Mouse (Mus musculus) intestine, embryonic 14.5 days (tissue): ENCODE data around the gene Ager. TPM values are rescaled to one million over a fixed set of nuclear protein-coding genes. Genes with fewer than 3 reads are reported as not detected.
A peak's percentile ranks its signal among the peaks of the same experiment; 100 is the strongest.

ENCODE experiments used
- ATAC-seq: fragments of 200-750 bp; cut with Nextera tagmentation; replicated peaks from 2 replicates; pipeline ENCODE4 v1.8.0; 2017; ENCODE audit warnings: low read depth, moderate number of reproducible peaks, moderate TSS enrichment, moderate library complexity; ENCODE audit not compliant: low FRiP score, low TSS enrichment
- DNase-seq: peaks from one replicate; pipeline ENCODE4 v3.0.0-alpha.2; 2018; ENCODE audit warnings: low spot score
- H3K27ac ChIP-seq: fragments of 300-500 bp; sonication (generic); 2 replicates; pipeline ENCODE4 v1.5.1; 2014; ENCODE audit warnings: low read depth, mild to moderate bottlenecking, control low read depth
- H3K27me3 ChIP-seq: fragments of 300-500 bp; sonication (generic); replicated peaks from 2 replicates; pipeline ENCODE4 v1.6.1; 2014; ENCODE audit warnings: low read length, control low read depth; ENCODE audit not compliant: control insufficient read depth, insufficient read depth
- H3K36me3 ChIP-seq: fragments of 300-500 bp; sonication (generic); 2 replicates; pipeline ENCODE4 v1.6.1; 2014; ENCODE audit warnings: low read length, control low read depth; ENCODE audit not compliant: control insufficient read depth, insufficient read depth
- H3K4me1 ChIP-seq: fragments of 300-500 bp; sonication (generic); replicated peaks from 2 replicates; pipeline ENCODE4 v1.6.1; 2014; ENCODE audit warnings: low read length, control low read depth, mixed read lengths; ENCODE audit not compliant: control insufficient read depth, insufficient read depth
- H3K4me2 ChIP-seq: fragments of 300-500 bp; sonication (generic); 2 replicates; pipeline ENCODE4 v1.6.1; 2014; ENCODE audit warnings: low read length
- H3K4me3 ChIP-seq: fragments of 300-500 bp; sonication (generic); 2 replicates; pipeline ENCODE4 v1.5.1; 2014; ENCODE audit warnings: low read depth, low read length, control low read depth, mixed read lengths
- H3K9ac ChIP-seq: fragments of 300-500 bp; sonication (generic); 2 replicates; pipeline ENCODE4 v1.6.1; 2014; ENCODE audit warnings: mild to moderate bottlenecking, low read length
- H3K9me3 ChIP-seq: fragments of 300-500 bp; sonication (generic); 2 replicates; pipeline ENCODE4 v1.6.1; 2016; ENCODE audit warnings: low read length, control low read depth; ENCODE audit not compliant: control insufficient read depth
- WGBS: fragments of 180-500 bp; shearing (Covaris S2); extraction: QIAGEN DNeasy Blood & Tissue Kit; methylation state at CpG from one replicate; pipeline ENCODE4 v1.1.7; 2014; 5-methylcytosine and 5-hydroxymethylcytosine counted together
- polyA plus RNA-seq: library from polyadenylated mRNA; unstranded; fragments of >200 nt; fragmentation: Nextera tagmentation; extraction: Ambion mirVana; gene quantifications from 2 replicates; pipeline ENCODE4 v1.2.1, GENCODE M21; 2014

The Ager gene
- polyA plus RNA-seq, 1 experiment from 2014 or later = 2.3 TPM

DNA sequence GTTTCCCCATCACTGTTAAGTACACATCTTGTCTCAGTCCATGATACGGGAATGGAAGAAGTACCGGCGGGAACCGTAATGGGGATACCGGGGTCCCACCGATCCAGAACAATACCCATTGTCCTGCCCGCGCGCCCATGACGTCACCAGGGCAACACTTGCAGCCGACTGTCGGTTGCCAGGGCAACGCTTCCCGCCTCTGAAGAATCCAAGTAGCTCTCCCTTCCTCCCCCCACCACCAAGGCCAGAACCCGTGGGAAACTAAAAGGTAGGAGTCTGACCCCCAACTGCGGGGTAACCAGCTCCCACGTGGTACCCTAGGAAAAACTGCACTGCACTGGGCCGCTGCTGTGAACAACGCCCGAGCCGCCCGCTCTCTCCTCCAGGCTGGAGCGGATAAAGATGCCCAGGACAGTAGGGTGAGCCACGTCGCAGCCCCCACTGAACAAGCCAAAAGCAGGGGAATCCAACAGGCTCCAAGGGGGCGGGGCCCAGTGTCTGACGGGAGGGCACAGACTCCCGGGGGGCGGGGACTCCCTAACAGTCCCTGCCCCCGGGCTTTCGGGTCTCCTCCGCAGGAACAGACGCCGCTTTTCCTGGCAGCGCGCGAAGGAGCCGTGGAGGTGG is 10.8 kb upstream of the Ager start:
- Histone ChIP-seq H3K4me3 (peak overlapping the region; percentile 74), H3K9ac (peak overlapping the region; percentile 88), H3K4me2 (peak overlapping the region; percentile 78), H3K27me3 (no peaks in the 10 kb centered on the region), H3K9me3 (no peaks in the 10 kb centered on the region), H3K27ac (peak overlapping the region; percentile 96), H3K4me1 (peaks cover 47% of the 10 kb centered on the region), H3K36me3 (no peaks in the 10 kb centered on the region)
- WGBS = under 1% methylated on average over 38 of the region's 38 CpGs
- peak; percentile 90 for DNase-seq
- peak; percentile 81 for ATAC-seq

DNA sequence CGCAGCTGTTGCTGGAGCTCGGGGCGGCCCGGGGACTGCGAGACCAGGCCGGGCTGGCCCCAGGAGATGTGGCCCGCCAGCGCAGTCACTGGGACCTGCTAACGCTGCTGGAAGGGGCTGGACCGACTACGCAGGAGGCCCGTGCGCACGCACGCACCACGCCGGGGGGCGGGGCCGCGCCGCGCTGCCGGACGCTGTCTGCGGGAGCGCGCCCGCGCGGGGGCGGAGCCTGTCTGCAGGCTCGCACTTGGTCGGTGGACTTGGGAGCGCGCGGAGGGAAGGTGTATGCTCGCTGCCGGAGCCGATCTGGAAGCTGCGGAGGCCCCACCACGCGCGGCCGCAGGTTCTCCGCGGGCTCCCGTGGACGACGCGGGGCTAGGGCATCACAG is 10.2 kb upstream of the Ager start:
- peak; percentile 82 for ATAC-seq
- under 1% methylated on average over 49 of the region's 50 CpGs for WGBS
- Histone ChIP-seq H3K9me3 (no peaks in the 10 kb centered on the region), H3K4me3 (peak overlapping the region; percentile 74), H3K36me3 (no peaks in the 10 kb centered on the region), H3K4me2 (peak overlapping the region; percentile 78), H3K27ac (peak overlapping the region; percentile 96), H3K9ac (peak overlapping the region; percentile 88), H3K4me1 (peaks cover 47% of the 10 kb centered on the region), H3K27me3 (no peaks in the 10 kb centered on the region)
- DNase-seq = peak; percentile 99

DNA sequence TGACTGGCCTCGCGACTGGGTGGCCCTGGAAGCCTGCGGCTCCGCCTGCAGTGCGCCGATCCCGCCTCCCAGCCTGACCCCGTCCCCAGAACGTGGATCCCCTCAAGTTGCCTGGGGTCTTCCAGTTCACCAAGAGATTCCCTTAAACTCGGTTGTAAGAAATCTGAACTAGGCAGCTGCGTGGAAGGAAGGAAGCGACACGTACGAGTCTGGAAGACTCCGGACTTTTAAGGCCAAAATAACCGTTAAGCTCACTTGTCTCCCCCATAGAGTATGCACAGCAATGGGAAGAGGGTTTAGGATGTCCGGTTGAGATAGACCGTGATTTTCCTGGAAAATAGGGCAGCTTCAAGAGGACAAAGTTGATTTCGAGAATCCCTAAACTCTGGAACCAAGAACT is 9.8 kb upstream of the Ager start:
- DNase-seq (no peak), ATAC-seq (no peak)
- peak overlapping the region; percentile 88 for H3K9ac ChIP-seq
- no peaks in the 10 kb centered on the region for H3K27me3 ChIP-seq
- H3K36me3 ChIP-seq = no peaks in the 10 kb centered on the region
- peak overlapping the region; percentile 78 for H3K4me2 ChIP-seq
- H3K4me1 ChIP-seq = peaks cover 47% of the 10 kb centered on the region
- WGBS = 3% methylated on average over 19 of the region's 19 CpGs
- H3K9me3 ChIP-seq = no peaks in the 10 kb centered on the region
- H3K27ac ChIP-seq = peak overlapping the region; percentile 96
- peak overlapping the region; percentile 74 for H3K4me3 ChIP-seq

DNA sequence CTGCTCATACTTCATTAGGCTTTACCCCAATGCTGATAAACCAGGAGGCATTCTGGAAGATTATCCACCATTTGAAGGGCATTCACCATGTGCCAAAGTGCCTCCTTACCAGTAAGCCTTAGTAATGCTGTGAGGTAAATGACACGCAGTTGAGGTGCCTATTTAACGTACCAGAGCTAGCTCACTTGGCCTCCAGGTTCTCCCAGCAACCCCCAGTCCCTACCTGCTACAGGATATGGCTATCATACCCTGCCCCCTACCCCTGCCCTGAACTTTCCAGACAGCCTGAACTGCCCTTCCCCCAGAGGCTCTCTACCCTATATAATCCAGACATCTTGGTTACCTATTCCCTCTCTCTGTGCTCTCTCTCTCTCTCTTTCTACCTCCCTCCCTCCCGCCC is 8.9 kb upstream of the Ager start:
- no peak overlapping the region for H3K27ac ChIP-seq
- no peak overlapping the region for H3K4me3 ChIP-seq
- H3K4me1 ChIP-seq = peaks cover 48% of the 10 kb centered on the region
- ATAC-seq (no peak), DNase-seq (no peak)
- peak overlapping the region; percentile 31; the same call in 1 of the 2 replicates for H3K4me2 ChIP-seq
- no peak overlapping the region for H3K9ac ChIP-seq
- H3K9me3 ChIP-seq = no peaks in the 10 kb centered on the region
- H3K27me3 ChIP-seq = no peaks in the 10 kb centered on the region
- WGBS = 64% methylated on average over 3 of the region's 3 CpGs
- H3K36me3 ChIP-seq = no peaks in the 10 kb centered on the region

DNA sequence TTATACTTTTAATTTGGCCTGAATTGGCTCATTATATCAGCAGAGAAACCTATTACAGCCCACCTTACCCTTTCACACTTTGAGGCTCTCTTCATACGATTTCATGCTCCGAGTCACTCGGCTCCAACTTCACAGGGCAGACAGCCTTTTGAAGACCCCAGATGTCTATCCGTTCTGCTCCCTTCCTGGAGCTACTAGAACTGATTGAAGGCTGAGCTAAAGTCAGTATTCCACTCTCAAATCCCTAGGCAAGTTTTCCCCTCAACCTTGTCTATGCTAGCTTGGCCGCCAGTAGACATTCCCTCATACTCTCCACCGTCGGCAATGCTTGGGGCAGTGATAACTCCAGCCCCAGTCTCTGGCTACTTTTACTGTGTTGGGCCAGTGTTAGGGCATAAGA is 8.5 kb upstream of the Ager start:
- Histone ChIP-seq H3K9me3 (no peaks in the 10 kb centered on the region), H3K4me2 (peak overlapping the region; percentile 31), H3K9ac (no peak overlapping the region), H3K4me3 (no peak overlapping the region), H3K27ac (peak overlapping the region; percentile 95), H3K4me1 (peaks cover 52% of the 10 kb centered on the region), H3K27me3 (no peaks in the 10 kb centered on the region), H3K36me3 (no peaks in the 10 kb centered on the region; the same call in 1 of the 2 replicates)
- no peak for DNase-seq
- WGBS = 50% methylated on average over 7 of the region's 7 CpGs
- ATAC-seq = no peak

DNA sequence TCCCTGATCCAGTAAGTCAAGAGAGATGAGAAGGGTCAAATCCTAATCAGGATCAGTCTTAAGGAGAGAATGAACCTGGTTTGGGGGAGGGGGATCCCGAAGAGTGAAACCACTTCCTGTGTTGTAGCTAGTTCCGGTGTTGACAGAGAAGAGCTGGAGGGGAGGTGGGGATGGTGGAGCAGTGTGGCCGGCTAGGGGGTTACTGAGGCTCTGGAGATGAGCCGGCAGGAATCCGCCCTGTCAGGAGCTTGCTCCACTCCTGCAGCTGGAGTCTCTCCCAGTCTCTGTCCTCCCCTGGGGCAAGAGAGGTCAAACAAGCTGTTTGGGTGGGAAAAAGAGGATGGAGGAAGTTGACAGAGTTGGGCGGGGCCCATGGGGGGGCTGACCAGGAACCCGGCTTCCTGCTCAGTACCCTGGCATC is 8.0 kb upstream of the Ager start, which contains the start of gene Gpsm3:
Gene Gpsm3, plus strand, starts transcription at position 126 of the 421 bp plus-strand sequence.
- Histone ChIP-seq H3K4me1 (peaks cover 57% of the 10 kb centered on the region), H3K27ac (peak within 1 kb of the TSS; percentile 95), H3K36me3 (peaks cover 5% of the 10 kb centered on the region), H3K27me3 (no peaks in the 10 kb centered on the region), H3K9ac (no peak within 1 kb of the TSS), H3K9me3 (no peaks in the 10 kb centered on the region), H3K4me3 (no peak within 1 kb of the TSS), H3K4me2 (peak within 1 kb of the TSS; percentile 31)
- WGBS = 15% methylated on average over 7 of the region's 7 CpGs
- no peak for ATAC-seq
- DNase-seq = no peak

DNA sequence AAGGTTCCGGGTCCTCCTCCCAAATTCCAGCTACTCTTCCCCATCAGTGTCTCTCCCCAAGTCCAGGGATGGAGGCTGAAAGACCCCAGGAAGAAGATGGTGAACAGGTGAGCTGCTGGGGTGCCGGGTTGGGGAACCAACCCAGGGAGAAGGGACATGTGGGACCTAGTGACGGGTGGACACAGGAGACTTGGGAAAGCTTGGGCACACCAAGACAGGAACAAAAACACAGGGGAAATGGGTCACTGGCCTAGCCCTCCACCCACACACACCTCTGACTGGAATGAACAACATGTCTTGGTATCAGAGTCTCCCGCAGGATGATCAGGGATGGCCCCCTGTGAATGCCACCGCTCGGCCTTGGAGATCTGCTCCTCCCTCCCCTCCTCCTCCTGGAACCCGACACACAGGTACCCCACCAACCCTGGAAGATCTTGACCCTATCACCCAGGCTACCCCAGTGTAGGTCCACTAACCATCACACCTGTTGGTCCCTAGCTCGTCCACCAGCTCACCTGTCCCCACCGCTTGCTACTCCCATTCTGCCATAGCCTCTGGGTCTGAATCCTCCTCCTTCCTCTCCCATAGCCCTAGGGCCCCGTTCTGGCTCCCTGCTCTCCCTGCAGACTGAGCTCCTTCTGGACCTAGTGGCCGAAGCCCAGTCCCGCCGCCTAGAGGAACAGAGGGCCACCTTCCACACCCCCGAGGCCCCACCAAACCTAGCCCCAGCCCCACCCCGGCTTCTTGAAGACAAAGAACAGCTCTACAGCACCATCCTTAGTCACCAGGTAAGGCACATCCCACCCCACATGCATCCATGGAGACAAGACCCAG is 7.3 kb upstream of the Ager start:
- WGBS = 61% methylated on average over 15 of the region's 15 CpGs
- ATAC-seq = no peak

DNA sequence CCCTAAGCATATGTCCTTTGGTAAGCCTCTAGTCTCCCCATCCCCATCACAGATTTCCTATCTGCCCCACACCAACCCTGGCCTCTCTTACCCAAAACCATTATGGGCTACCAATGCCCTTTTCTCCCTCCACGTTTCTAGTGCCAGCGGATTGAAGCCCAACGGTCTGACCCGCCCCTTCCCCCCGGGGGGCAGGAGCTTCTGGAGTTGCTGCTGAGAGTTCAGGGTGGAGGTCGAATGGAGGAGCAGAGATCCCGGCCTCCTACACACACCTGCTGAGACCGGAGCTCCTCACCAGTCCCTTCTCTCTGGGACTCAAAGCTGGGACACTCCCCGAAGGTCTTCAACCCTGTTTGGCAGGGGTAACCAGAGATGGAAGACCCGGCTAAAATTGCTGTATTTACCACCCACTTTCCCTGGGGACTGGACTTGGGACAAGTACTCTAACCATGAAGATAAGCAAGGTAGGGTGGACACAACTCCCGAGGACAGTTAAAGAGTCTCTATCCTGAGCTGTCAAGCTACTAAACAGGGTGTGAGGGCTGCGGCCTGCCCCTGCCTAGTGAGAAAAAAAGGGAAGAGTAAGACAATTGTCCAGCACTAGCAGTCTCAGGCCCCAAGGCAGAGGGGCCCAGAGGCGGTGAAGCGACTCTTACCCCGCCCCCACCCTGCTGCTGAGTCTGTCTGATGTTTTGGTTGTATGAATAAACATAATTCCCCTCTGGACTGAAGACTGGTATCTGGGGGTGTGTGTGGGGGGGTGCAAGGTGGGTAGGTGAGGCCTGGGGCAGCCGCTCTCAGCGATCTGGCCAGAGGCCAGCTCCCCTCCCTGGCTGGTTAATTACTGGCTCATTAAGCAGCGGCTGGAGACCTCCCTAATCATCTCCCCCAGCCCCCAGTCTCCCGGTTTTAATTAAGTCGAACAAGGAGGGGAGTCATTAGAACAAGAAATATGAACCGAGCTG is 6.4 kb upstream of the Ager start, which contains the start of gene Pbx2:
Gene Pbx2, plus strand, starts transcription at position 238 of the 965 bp plus-strand sequence.
- Histone ChIP-seq H3K36me3 (peaks cover 21% of the 10 kb centered on the region), H3K4me2 (peak within 1 kb of the TSS; percentile 98), H3K9ac (peak within 1 kb of the TSS; percentile 91), H3K27me3 (no peaks in the 10 kb centered on the region), H3K9me3 (no peaks in the 10 kb centered on the region), H3K27ac (peak within 1 kb of the TSS; percentile 95), H3K4me3 (peak within 1 kb of the TSS; percentile 83), H3K4me1 (peaks cover 54% of the 10 kb centered on the region)
- ATAC-seq (peak; percentile 10; the same call in 1 of the 2 replicates), DNase-seq (peak; percentile 81)
- 5% methylated on average over 21 of the region's 21 CpGs for WGBS

More for the DNA sequence above, 7.3 kb upstream of the Ager start:
- peak overlapping the region; percentile 98 for H3K4me2 ChIP-seq
- H3K4me1 ChIP-seq = peaks cover 60% of the 10 kb centered on the region
- H3K27ac ChIP-seq = peak overlapping the region; percentile 95
- no peak overlapping the region for H3K9ac ChIP-seq
- no peaks in the 10 kb centered on the region for H3K9me3 ChIP-seq
- DNase-seq = no peak
- H3K36me3 ChIP-seq = peaks cover 12% of the 10 kb centered on the region
- no peaks in the 10 kb centered on the region for H3K27me3 ChIP-seq
- no peak overlapping the region for H3K4me3 ChIP-seq
